Mouse (Mus musculus) CH12.LX (cell line): ENCODE data around the gene Il27ra. TPM values are rescaled to one million over a fixed set of nuclear protein-coding genes. Genes with fewer than 3 reads are reported as not detected.
"Not testable (repeated sequence)": the region's sequence is repeated elsewhere in the genome, so short reads cannot be mapped to it uniquely, and the experiment has no call there.

ENCODE experiments used
- DNase-seq: peaks from one replicate; pipeline ENCODE4 v3.0.0-alpha.2; 2013; ENCODE audit errors: extremely low read depth
- H3K27ac ChIP-seq: 2 replicates; pipeline ENCODE4 v1.5.1; 2012; ENCODE audit warnings: low read depth, mild to moderate bottlenecking, control low read depth, moderate library complexity; ENCODE audit not compliant: insufficient read depth
- H3K27me3 ChIP-seq: replicated peaks from 2 replicates; pipeline ENCODE3; 2012; ENCODE audit warnings: inconsistent platforms
- H3K36me3 ChIP-seq, 2 experiments: replicated peaks in 1 of 2; 2 replicates each; pipeline versions ENCODE3 to v1.6.1; 2012; ENCODE audit warnings: inconsistent platforms in 1 of 2, low read length in 1 of 2, mild to moderate bottlenecking in 1 of 2, mixed read lengths in 1 of 2, moderate library complexity in 1 of 2; ENCODE audit not compliant: control insufficient read depth in 1 of 2, insufficient read depth in 1 of 2
- H3K4me1 ChIP-seq, 2 experiments: 2 replicates each; pipeline ENCODE4 v1.6.1; 2012; ENCODE audit warnings: inconsistent platforms in 1 of 2, moderate library complexity in 1 of 2; ENCODE audit not compliant: insufficient read depth in 2 of 2, control insufficient read depth in 1 of 2
- H3K4me2 ChIP-seq: 2 replicates; pipeline ENCODE4 v1.6.1; 2012; ENCODE audit warnings: low read depth, mild to moderate bottlenecking, control low read depth; ENCODE audit not compliant: poor library complexity, insufficient read depth, severe bottlenecking
- H3K4me3 ChIP-seq, 3 experiments: fragments of 150-350 bp in 1 of 3; sonication (generic) in 1 of 3; replicated peaks in 1 of 3; 2 replicates each; pipeline versions ENCODE3 to v1.5.1; 2011 to 2012; ENCODE audit warnings: low read depth in 2 of 3, low read length in 2 of 3, mild to moderate bottlenecking in 2 of 3, moderate library complexity in 2 of 3, control low read depth in 1 of 3, improper control_type of control experiment in 1 of 3, inconsistent platforms in 1 of 3, mixed read lengths in 1 of 3; ENCODE audit not compliant: poor library complexity in 1 of 3
- H3K79me2 ChIP-seq: replicated peaks from 2 replicates; pipeline ENCODE4 v1.6.1; 2012; ENCODE audit warnings: mild to moderate bottlenecking, moderate library complexity; ENCODE audit not compliant: control insufficient read depth, poor library complexity, insufficient read depth, severe bottlenecking; ENCODE audit errors: extremely low read depth
- H3K9ac ChIP-seq: 2 replicates; pipeline ENCODE4 v1.6.1; 2012; ENCODE audit warnings: low read depth, mild to moderate bottlenecking, control low read depth, moderate library complexity; ENCODE audit not compliant: insufficient read depth
- H3K9me3 ChIP-seq: replicated peaks from 2 replicates; pipeline ENCODE3; 2012; ENCODE audit warnings: low read length, inconsistent platforms, mixed read lengths
- BHLHE40 ChIP-seq: IDR thresholded peaks from 2 replicates; pipeline ENCODE4 v1.6.1; 2011; ENCODE audit warnings: mild to moderate bottlenecking, low read depth, low read length, improper control_type of control experiment
- CHD1 ChIP-seq: IDR thresholded peaks from 2 replicates; pipeline ENCODE4 v1.6.1; 2012; ENCODE audit warnings: low read depth, low read length, improper control_type of control experiment, inconsistent platforms
- CHD2 ChIP-seq: IDR thresholded peaks from 2 replicates; pipeline ENCODE4 v1.6.1; 2011; ENCODE audit warnings: low read length, improper control_type of control experiment
- CTCF ChIP-seq, 2 experiments: IDR thresholded peaks in 1 of 2; conservative IDR thresholded peaks in 1 of 2; 2 replicates each; pipeline ENCODE4 v1.5.1; 2011 to 2012; ENCODE audit warnings: low read depth in 2 of 2, low read length in 2 of 2, improper control_type of control experiment in 1 of 2, inconsistent platforms in 1 of 2, mild to moderate bottlenecking in 1 of 2, moderate library complexity in 1 of 2
- EP300 ChIP-seq: IDR thresholded peaks from 2 replicates; pipeline ENCODE4 v1.6.1; 2011; ENCODE audit warnings: low read length, improper control_type of control experiment
- ETS1 ChIP-seq: conservative IDR thresholded peaks from 2 replicates; pipeline ENCODE4 v1.6.1; 2012; ENCODE audit warnings: low read depth, mild to moderate bottlenecking, inconsistent platforms, low read length, improper control_type of control experiment, moderate library complexity
- GABPA ChIP-seq: IDR thresholded peaks from 2 replicates; pipeline ENCODE4 v1.6.1; 2012; ENCODE audit warnings: low read depth, low read length, improper control_type of control experiment, inconsistent platforms; ENCODE audit not compliant: insufficient replicate concordance
- JUN ChIP-seq: IDR thresholded peaks from 2 replicates; pipeline ENCODE4 v1.6.1; 2011; ENCODE audit warnings: low read depth, mild to moderate bottlenecking, low read length, improper control_type of control experiment, moderate library complexity; ENCODE audit not compliant: insufficient read depth
- JUND ChIP-seq: conservative IDR thresholded peaks from 2 replicates; pipeline ENCODE4 v1.6.1; 2011; ENCODE audit warnings: low read depth, low read length, improper control_type of control experiment
- MAX ChIP-seq: IDR thresholded peaks from 2 replicates; pipeline ENCODE4 v1.6.1; 2011; ENCODE audit warnings: low read length, improper control_type of control experiment
- MAZ ChIP-seq: IDR thresholded peaks from 2 replicates; pipeline ENCODE4 v1.6.1; 2012; ENCODE audit warnings: low read depth, mild to moderate bottlenecking, inconsistent platforms, low read length, improper control_type of control experiment, moderate library complexity
- MEF2A ChIP-seq: IDR thresholded peaks from 2 replicates; pipeline ENCODE4 v1.6.1; 2014; ENCODE audit warnings: low read depth, mild to moderate bottlenecking, inconsistent platforms, low read length, improper control_type of control experiment, borderline replicate concordance
- MXI1 ChIP-seq: IDR thresholded peaks from 2 replicates; pipeline ENCODE4 v1.6.1; 2011; ENCODE audit warnings: mild to moderate bottlenecking, low read depth, low read length, improper control_type of control experiment
- MYC ChIP-seq: IDR thresholded peaks from 2 replicates; pipeline ENCODE4 v1.6.1; 2011; ENCODE audit warnings: low read depth, mild to moderate bottlenecking, improper control_type of control experiment, low read length
- NELFE ChIP-seq: IDR thresholded peaks from 2 replicates; pipeline ENCODE4 v1.6.1; 2011; ENCODE audit warnings: low read depth, low read length, improper control_type of control experiment
- RAD21 ChIP-seq: IDR thresholded peaks from 2 replicates; pipeline ENCODE4 v1.6.1; 2011; ENCODE audit warnings: low read depth, mild to moderate bottlenecking, low read length, improper control_type of control experiment, moderate library complexity
- RCOR1 ChIP-seq: conservative IDR thresholded peaks from 2 replicates; pipeline ENCODE4 v1.6.1; 2012; ENCODE audit warnings: low read depth, mild to moderate bottlenecking, inconsistent platforms, low read length, improper control_type of control experiment
- SIN3A ChIP-seq: IDR thresholded peaks from 2 replicates; pipeline ENCODE4 v1.6.1; 2012; ENCODE audit warnings: low read length, improper control_type of control experiment, inconsistent platforms
- TBP ChIP-seq: conservative IDR thresholded peaks from 2 replicates; pipeline ENCODE4 v1.6.1; 2011; ENCODE audit warnings: low read depth, low read length, improper control_type of control experiment
- TCF12 ChIP-seq: IDR thresholded peaks from 2 replicates; pipeline ENCODE4 v1.6.1; 2014; ENCODE audit warnings: low read depth, mild to moderate bottlenecking, inconsistent platforms, low read length, improper control_type of control experiment
- UBTF ChIP-seq: IDR thresholded peaks from 2 replicates; pipeline ENCODE4 v1.6.1; 2012; ENCODE audit warnings: low read depth, mild to moderate bottlenecking, inconsistent platforms, low read length, improper control_type of control experiment, moderate library complexity
- USF2 ChIP-seq: conservative IDR thresholded peaks from 2 replicates; pipeline ENCODE4 v1.6.1; 2011; ENCODE audit warnings: low read depth, low read length, improper control_type of control experiment
- ZC3H11A ChIP-seq: IDR thresholded peaks from 2 replicates; pipeline ENCODE4 v1.6.1; 2012; ENCODE audit warnings: low read depth, mild to moderate bottlenecking, inconsistent platforms, low read length, improper control_type of control experiment
- ZKSCAN1 ChIP-seq: IDR thresholded peaks from 2 replicates; pipeline ENCODE4 v1.6.1; 2012; ENCODE audit warnings: low read depth, inconsistent platforms, low read length, improper control_type of control experiment, borderline replicate concordance
- ZMIZ1 ChIP-seq: IDR thresholded peaks from 2 replicates; pipeline ENCODE4 v1.6.1; 2012; ENCODE audit warnings: low read depth, mild to moderate bottlenecking, inconsistent platforms, low read length, improper control_type of control experiment
- ZNF384 ChIP-seq: IDR thresholded peaks from 2 replicates; pipeline ENCODE4 v1.6.1; 2012; ENCODE audit warnings: low read depth, low read length, improper control_type of control experiment, inconsistent platforms
- dilution Hi-C: fragments of 300-500 bp; cut with MboI; formaldehyde crosslinking; loops from 2 replicates; pipeline ENCODE4 v1.14.3; 2020; ENCODE audit warnings: low sequenced_read_pairs; ENCODE audit not compliant: extremely low pct_unique_long_range_greater_than_20kb, extremely low pct_ligation_motif_present
- in situ Hi-C: fragments of 300-500 bp; cut with MboI; formaldehyde crosslinking; loops from 3 replicates; pipeline ENCODE4 v1.14.3; 2019; ENCODE audit warnings: low sequenced_read_pairs, low pct_ligation_motif_present, low pct_unique_long_range_greater_than_20kb, mixed read lengths
- polyA plus RNA-seq: library from polyadenylated mRNA; unstranded; fragments of >175 nt; gene quantifications from 2 replicates; pipeline ENCODE4 v1.2.1, GENCODE M21; 2012; ENCODE audit warnings: low read depth; ENCODE audit not compliant: insufficient read length
- total RNA-seq, 2 experiments: library from RNA; depleted of rRNA; stranded (reverse); fragments of 300-350 nt in 1 of 2; fragments of >200 nt in 1 of 2; gene quantifications; 2 replicates each; pipeline ENCODE4 v1.2.3; 2012 to 2014

The Il27ra gene
- total and polyA plus RNA-seq, 3 experiments = 1.4 to 2.4 (median 2.3) TPM

DNA sequence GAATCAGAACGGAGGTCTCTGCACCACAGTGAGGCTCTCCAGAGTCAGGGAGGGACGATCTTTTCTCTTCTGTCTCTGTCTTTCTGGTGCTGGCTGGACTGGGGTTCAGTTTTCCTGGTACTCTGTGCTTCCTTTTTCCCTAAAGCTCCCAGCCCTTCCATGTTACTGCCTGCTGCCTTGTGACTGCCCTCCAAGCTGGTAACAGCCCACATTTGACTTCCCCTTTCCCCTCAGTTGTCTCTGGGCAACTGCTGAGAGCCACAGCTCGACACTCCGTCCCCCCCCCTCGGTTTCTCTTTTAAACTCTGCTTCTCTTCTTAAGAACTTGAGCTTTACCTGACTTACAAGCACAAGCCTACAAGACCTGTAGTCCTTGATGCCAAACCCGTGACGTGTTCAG, 53.1 kb downstream of the Il27ra start:
- Histone ChIP-seq H3K9ac (no peak overlapping the region), H3K27me3 (no peaks in the 10 kb centered on the region), H3K79me2 (no peaks in the 10 kb centered on the region), H3K36me3 (peaks cover 34 to 63% of the 10 kb centered on the region in 2 experiments), H3K9me3 (no peaks in the 10 kb centered on the region), H3K4me1 (peaks cover 0 to 40% of the 10 kb centered on the region in 2 experiments; a peak in 2 of 4 replicates), H3K27ac (no peak overlapping the region), H3K4me3 (no peak overlapping the region), H3K4me2 (no peak overlapping the region)
- dilution Hi-C loops (no loop called here), in situ Hi-C loops (no loop called here)
- TF ChIP-seq CTCF (conservative IDR thresholded peaks at IDR 0.05 in 1 of 2, IDR thresholded peaks at IDR 0.05 in 1 of 2; ENCODE audit: low read depth in 2 of 2, low read length in 2 of 2) (no peak), MAZ (no peak), MAX (no peak), RAD21 (no peak), ZC3H11A (no peak), MEF2A (no peak), USF2 (no peak), TCF12 (no peak), ZKSCAN1 (no peak), NELFE (no peak), RCOR1 (no peak), ETS1 (no peak), SIN3A (no peak)
- no peak for DNase-seq

DNA sequence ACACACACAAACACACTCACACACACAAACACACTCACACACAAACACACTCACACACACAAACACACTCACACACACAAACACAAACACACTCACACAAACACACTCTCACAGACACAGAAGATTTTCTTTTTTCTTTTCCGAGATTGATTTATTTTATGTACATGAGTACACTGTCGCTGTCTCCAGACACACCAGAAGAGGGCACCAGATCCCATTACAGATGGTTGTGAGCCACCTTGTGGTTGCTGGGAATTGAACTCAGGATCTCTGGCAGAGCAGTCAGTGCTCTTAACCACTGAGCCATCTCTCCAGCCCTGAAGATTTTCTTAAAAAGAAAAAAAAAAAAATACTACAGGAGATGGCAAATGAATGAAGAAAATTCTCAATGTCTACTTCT, 59.2 kb downstream of the Il27ra start:
- H3K27me3 ChIP-seq, H3K9me3 ChIP-seq, DNase-seq, H3K4me2 ChIP-seq, H3K4me3 ChIP-seq, H3K9ac ChIP-seq, in situ Hi-C loops, H3K79me2 ChIP-seq, H3K27ac ChIP-seq, dilution Hi-C loops: not testable (repeated sequence)
- Histone ChIP-seq H3K4me1 (peaks cover 2 to 40% of the 10 kb centered on the region in 2 experiments; a peak in 3 of 4 replicates), H3K36me3 (peaks cover 34 to 71% of the 10 kb centered on the region in 2 experiments)
- peak in 1 of 2 experiments; percentile 33; a peak in 1 of 4 replicates for TF ChIP-seq CTCF (conservative IDR thresholded peaks at IDR 0.05 in 1 of 2, IDR thresholded peaks at IDR 0.05 in 1 of 2; ENCODE audit: low read depth in 2 of 2, low read length in 2 of 2)

- TF ChIP-seq CHD1 = no peak
- TF ChIP-seq BHLHE40 = no peak
- TF ChIP-seq MXI1 = no peak
- no peak for TF ChIP-seq CHD2
- TF ChIP-seq EP300 = no peak
- TF ChIP-seq GABPA = no peak
- no peak for TF ChIP-seq MYC
- TF ChIP-seq JUN = no peak
- TF ChIP-seq UBTF = no peak
- TF ChIP-seq ZMIZ1 = no peak
- no peak for TF ChIP-seq USF2
- no peak for TF ChIP-seq ZKSCAN1
- TF ChIP-seq RCOR1 = no peak
- TF ChIP-seq JUND = no peak
- TF ChIP-seq ZNF384 = no peak
- no peak for TF ChIP-seq TBP
Measured at GRCm38 (mm10) chr8:83982449-83982848, 59.9 kb downstream of the Il27ra start.

More at GRCm38 (mm10) chr8:83982449-83982848, 59.9 kb downstream of the Il27ra start:
- H3K27me3 ChIP-seq = no peaks in the 10 kb centered on the region
- H3K36me3 ChIP-seq = peaks cover 32 to 65% of the 10 kb centered on the region in 2 experiments
- H3K9me3 ChIP-seq = no peaks in the 10 kb centered on the region
- no peak overlapping the region for H3K9ac ChIP-seq
- peaks cover 2 to 37% of the 10 kb centered on the region in 2 experiments; a peak in 3 of 4 replicates for H3K4me1 ChIP-seq
- H3K4me3 ChIP-seq = no peak overlapping the region
- DNase-seq = no peak
- H3K27ac ChIP-seq = no peak overlapping the region
- H3K4me2 ChIP-seq = no peak overlapping the region
- in situ Hi-C loops = no loop called here
- dilution Hi-C loops = no loop called here
- H3K79me2 ChIP-seq = no peaks in the 10 kb centered on the region
